Mouse (Mus musculus) T-helper 2 cell (primary cell): ENCODE measurements around the gene 2610042L04Rik.
"Not testable (repeated sequence)": the region's sequence is repeated elsewhere in the genome, so short reads cannot be mapped to it uniquely, and the experiment has no call there.

ENCODE experiments used
- in situ Hi-C: fragments of 300-600 bp; cut with MboI, MseI; formaldehyde crosslinking; loops from one replicate; pipeline ENCODE4 v1.15.1; 2025; ENCODE audit warnings: high pct_unique_total_duplicates

The 2610042L04Rik gene

DNA sequence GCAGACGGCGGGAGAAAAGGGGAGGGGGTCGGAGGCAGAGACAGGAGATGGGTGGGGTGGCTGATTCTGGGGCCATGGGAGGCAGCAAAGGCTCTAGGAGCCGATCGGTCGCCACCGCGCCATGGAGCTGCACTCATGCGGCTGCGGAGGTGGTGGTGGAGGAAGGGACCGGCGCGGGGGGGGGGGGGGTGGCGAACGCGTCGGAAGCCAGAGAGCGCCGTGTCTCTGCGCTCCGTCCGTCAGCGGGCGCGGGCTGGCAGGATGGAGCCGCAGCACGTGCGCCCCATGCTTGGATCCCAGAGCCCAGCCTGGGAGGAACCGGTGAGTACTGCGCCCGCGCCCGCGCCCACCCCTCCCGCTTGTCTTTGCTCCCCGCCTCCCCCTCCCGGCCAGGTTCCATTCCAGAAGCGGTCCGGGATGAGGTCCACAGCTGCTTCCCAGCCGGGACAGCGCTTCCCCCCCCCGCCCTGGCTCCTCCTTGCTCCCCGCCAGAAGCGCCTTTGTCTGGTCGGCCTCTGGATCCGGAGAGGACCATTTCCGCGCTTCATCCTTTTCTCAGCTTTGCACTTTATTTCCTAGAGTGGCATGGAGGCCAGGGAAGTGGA, at the start of gene 2610042L04Rik:
2610042L04Rik (plus strand) TSS at position 288 of the 605 bp plus-strand sequence.
- in situ Hi-C loops: not testable (repeated sequence)

- in situ Hi-C loops: not testable (repeated sequence)
Measured at GRCm38 (mm10) chr14:4316983-4317382, 17.6 kb upstream of the 2610042L04Rik start, which contains the start of gene Gm3149. Gm3149 (plus strand) TSS chr14:4317283.

- in situ Hi-C loops: not testable (repeated sequence)
Measured at GRCm38 (mm10) chr14:4335506-4335905, 943 bp downstream of the 2610042L04Rik start.

DNA sequence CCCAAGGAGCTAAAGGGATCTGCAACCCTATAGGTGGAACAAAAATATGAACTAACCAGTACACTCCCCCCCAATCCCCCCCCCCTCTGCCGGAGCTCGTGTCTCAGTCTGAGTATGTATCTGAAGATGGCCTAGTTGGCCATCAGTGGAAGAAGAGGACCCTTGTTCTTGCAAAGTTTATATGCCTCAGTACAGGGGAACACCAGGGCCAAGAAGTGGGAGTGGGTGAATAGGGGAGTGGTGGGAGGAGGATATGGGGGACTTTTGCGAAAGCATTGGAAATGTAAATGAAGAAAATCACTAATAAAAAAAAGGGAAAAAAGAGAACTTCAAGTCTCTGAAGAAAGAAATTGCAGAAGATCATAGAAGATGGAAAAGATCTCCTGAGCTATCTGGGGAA, 34.4 kb downstream of the 2610042L04Rik start:
- in situ Hi-C loops: not testable (repeated sequence)

GRCm38 (mm10) chr14:4369691-4370090, 35.1 kb downstream of the 2610042L04Rik start:
- in situ Hi-C loops: not testable (repeated sequence)

DNA sequence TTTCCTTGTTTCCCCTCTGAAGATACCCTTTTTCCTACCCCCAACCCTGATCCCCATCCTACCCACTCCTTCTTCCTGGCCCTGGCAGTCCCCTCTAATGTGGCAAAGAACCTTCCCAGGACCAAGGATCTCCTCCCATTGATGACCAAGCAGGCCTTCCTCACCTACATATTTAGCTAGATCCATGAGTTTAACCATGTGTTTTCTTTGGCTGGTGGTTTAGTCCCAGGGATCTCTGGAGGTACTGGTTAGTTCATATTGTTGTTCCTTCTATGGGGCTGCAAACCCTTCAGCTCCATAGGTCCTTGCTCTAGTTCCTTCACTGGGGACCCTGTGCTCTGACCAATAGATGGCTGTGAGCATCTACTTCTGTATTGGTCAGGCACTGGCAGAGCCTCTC, 43.3 kb downstream of the 2610042L04Rik start:
- in situ Hi-C loops: loop anchor here (25.0 kb wide), 1 partner anchor 434 kb away; no protein-coding TSS in a partner anchor

DNA sequence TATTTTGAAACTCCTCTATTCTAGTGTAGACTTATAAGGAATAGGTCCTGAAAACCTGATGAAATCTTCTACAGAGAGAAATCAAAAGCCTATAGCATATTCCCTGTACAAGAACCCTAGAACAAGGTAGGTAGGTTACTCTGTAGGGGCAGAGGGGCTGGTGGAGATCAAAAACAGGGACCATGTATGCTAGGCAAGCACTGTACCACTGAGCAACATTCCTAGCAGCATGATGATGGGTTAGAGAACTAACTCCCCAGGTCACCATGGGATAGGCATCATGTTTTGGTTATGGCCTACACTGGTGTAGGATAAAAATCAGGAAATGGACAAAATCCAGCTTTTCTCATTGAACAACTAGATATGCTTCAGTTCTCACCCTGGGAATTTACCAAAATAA, 51.0 kb downstream of the 2610042L04Rik start:
- in situ Hi-C loops: loop anchor here (25.0 kb wide), 1 partner anchor 427 kb away; no protein-coding TSS in a partner anchor

DNA sequence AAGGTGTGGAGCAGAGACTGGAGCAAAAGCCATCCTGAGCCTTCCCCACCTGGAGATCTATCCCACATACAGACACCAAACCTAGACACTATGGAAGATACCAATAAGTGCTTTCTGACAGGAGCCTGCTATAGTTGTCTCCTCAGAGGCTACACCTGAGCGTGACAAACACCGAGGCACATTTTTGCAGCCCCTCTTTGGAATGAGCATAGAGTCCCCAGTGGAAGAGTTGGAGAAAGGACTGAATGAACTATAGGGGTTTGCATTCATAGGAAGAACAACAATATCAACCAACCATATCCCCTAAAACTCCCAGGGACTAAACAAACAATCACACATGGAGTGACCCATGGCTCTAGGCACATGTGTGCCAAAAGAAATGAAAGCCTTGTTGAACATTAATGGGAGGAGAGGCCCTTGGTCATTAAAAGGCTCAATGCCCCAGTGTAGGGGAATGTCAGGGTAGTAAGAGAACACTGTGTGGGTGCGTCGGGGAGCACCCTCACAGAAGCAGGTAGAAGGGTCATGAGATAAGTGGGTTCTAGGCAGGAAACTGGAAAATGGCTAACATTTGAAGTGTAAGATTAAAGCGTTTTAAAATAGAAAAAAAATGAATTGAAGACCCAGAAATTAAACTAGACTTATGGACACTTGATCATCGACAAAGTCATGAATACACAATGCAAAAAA, 58.4 kb downstream of the 2610042L04Rik start:
- in situ Hi-C loops: loop anchor here (25.0 kb wide), 1 partner anchor 419 kb away; no protein-coding TSS in a partner anchor

- in situ Hi-C loops: loop anchor here (25.0 kb wide), 1 partner anchor 415 kb away; no protein-coding TSS in a partner anchor
Measured at GRCm38 (mm10) chr14:4397226-4397625, 62.7 kb downstream of the 2610042L04Rik start, which contains the start of gene Gm3159. Gm3159 (plus strand) TSS chr14:4397526.

GRCm38 (mm10) chr14:4398624-4399023, 64.1 kb downstream of the 2610042L04Rik start:
- in situ Hi-C loops: loop anchor here (25.0 kb wide), 1 partner anchor 414 kb away; no protein-coding TSS in a partner anchor

DNA sequence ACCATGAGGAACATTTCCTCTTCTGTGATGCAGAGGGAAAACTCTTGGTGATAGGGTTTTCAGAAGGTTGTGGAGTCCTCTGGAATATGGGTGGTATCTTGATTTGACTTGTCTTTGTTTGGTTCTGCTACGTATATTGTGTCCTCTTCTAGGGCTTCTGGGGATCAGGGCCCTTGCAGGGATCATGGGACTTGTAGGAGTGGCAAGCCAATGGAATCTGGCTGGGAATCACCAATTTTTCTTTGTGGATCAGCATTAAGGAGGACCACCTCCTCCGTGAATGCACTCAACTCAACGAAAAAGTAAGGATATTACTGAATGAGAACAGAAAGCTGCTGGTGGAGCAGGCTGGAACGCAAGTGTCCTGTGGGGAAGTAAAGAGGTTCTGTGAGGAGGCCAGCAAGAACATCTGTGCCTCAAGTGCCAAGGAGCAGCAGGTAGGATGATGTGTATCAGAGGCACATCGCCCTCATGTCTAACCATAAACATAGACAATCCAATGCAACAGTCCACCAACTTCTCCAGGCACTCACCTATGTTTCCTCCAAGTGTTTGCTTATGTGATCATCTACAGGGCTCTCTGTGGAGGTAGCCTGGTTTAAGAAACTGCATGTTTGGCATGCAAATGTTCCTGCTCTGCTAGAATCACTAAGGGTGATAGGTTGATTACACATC, 65.7 kb downstream of the 2610042L04Rik start:
- in situ Hi-C loops: not testable (repeated sequence)

- in situ Hi-C loops: not testable (repeated sequence)
Measured at GRCm38 (mm10) chr14:4401245-4401644, 66.7 kb downstream of the 2610042L04Rik start.

DNA sequence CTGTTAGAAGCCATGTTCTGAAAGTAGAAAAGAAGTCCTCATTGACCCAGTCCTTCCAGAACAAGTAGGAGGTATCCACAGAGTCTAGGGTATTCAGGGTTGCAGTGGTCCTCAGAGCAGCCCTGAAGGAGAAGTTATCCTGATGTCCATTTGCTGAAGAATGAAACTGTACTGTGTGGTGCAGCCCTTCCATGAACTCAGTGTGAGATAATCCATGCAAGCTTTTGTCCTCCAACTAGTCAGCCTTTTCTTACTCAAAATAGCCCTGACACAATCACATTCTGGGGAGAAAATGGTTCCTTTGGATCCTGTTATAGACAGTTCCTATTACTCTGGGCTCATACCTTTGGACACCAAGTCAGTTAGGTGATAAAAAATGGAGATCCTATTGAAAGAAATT, 69.3 kb downstream of the 2610042L04Rik start:
- in situ Hi-C loops: not testable (repeated sequence)
